Mouse (Mus musculus) gastrocnemius, adult 8-10 months (tissue): Measurements from ENCODE around the gene Gatm. TPM values are rescaled to one million over a fixed set of nuclear protein-coding genes. Genes with fewer than 3 reads are reported as not detected.

Experiments used
- DNase-seq, 2 experiments: peaks; one replicate each; pipeline ENCODE4 v3.0.0; 2022; ENCODE audit warnings: low spot score in 2 of 2
- total RNA-seq, 4 experiments: library from RNA; stranded (reverse); gene quantifications; 2 replicates each; pipeline ENCODE4 v1.2.4; 2022

Gatm gene
- total RNA-seq = 1 to 10 TPM; 2.4 to 4.4 (median 3.9) TPM

GRCm38 (mm10) chr2:122610746-122611653 lies at the start of gene Gatm:
Gene Gatm, minus strand, starts transcription at chr2:122611303.
- peak; percentile 31 to 51 for DNase-seq

GRCm38 (mm10) chr2:122659825-122660224 lies 48.7 kb upstream of the Gatm start:
- no peak for DNase-seq

GRCm38 (mm10) chr2:122657707-122658524 lies 46.8 kb upstream of the Gatm start:
- DNase-seq = no peak

- no peak for DNase-seq
Measured at GRCm38 (mm10) chr2:122656767-122657166, 45.7 kb upstream of the Gatm start.

- DNase-seq = no peak
Measured at GRCm38 (mm10) chr2:122656052-122656451, 44.9 kb upstream of the Gatm start.

GRCm38 (mm10) chr2:122652096-122653084 lies 41.3 kb upstream of the Gatm start:
- no peak for DNase-seq

- no peak for DNase-seq
Measured at GRCm38 (mm10) chr2:122638673-122639072, 27.6 kb upstream of the Gatm start.

- no peak for DNase-seq
Measured at GRCm38 (mm10) chr2:122638029-122638428, 26.9 kb upstream of the Gatm start.

GRCm38 (mm10) chr2:122637526-122637997 lies 26.5 kb upstream of the Gatm start:
- peak; percentile 50 to 56 for DNase-seq

- no peak for DNase-seq
Measured at GRCm38 (mm10) chr2:122636686-122637085, 25.6 kb upstream of the Gatm start, which contains the start of gene AA467197. Gene AA467197, plus strand, starts transcription at chr2:122636986.

GRCm38 (mm10) chr2:122631226-122631801 lies 20.2 kb upstream of the Gatm start:
- DNase-seq = peak; percentile 7 to 10

- DNase-seq = peak; percentile 73 to 81
Measured at GRCm38 (mm10) chr2:122630465-122631225, 19.5 kb upstream of the Gatm start.

GRCm38 (mm10) chr2:122629871-122630270 lies 18.8 kb upstream of the Gatm start:
- no peak for DNase-seq

- DNase-seq = peak; percentile 57 to 61
Measured at GRCm38 (mm10) chr2:122628976-122629375, 17.9 kb upstream of the Gatm start.

- no peak for DNase-seq
Measured at GRCm38 (mm10) chr2:122625930-122626329, 14.8 kb upstream of the Gatm start.

- DNase-seq = no peak
Measured at GRCm38 (mm10) chr2:122621337-122622110, 10.4 kb upstream of the Gatm start.

- DNase-seq = no peak
Measured at GRCm38 (mm10) chr2:122618719-122619118, 7.6 kb upstream of the Gatm start.

- no peak for DNase-seq
Measured at GRCm38 (mm10) chr2:122617792-122618191, 6.7 kb upstream of the Gatm start.

- DNase-seq = no peak
Measured at GRCm38 (mm10) chr2:122616237-122616636, 5.1 kb upstream of the Gatm start.
